Mouse (Mus musculus) spleen, adult 18-20 months (tissue): ENCODE data around the gene Fam83g.

Experiments used
- DNase-seq, 2 experiments: peaks; one replicate each; pipeline ENCODE4 v3.0.0; 2022; ENCODE audit warnings: mixed read lengths in 2 of 2

Fam83g gene

GRCm38 (mm10) chr11:61674839-61675159, 9.1 kb upstream of the Fam83g start:
- DNase-seq: no peak

GRCm38 (mm10) chr11:61675332-61675731, 8.6 kb upstream of the Fam83g start:
- no peak for DNase-seq

- DNase-seq: no peak
Observed at GRCm38 (mm10) chr11:61676216-61676854, 7.6 kb upstream of the Fam83g start.

- no peak for DNase-seq
Observed at GRCm38 (mm10) chr11:61677709-61678108, 6.2 kb upstream of the Fam83g start.

GRCm38 (mm10) chr11:61679091-61679866, 4.6 kb upstream of the Fam83g start:
- no peak for DNase-seq

- DNase-seq: no peak
Observed at GRCm38 (mm10) chr11:61685119-61685725, 1.3 kb downstream of the Fam83g start.

- no peak for DNase-seq
Observed at GRCm38 (mm10) chr11:61686141-61686540, 2.2 kb downstream of the Fam83g start.

GRCm38 (mm10) chr11:61686906-61687453, 3.1 kb downstream of the Fam83g start:
- DNase-seq: no peak

- no peak for DNase-seq
Observed at GRCm38 (mm10) chr11:61687595-61687994, 3.7 kb downstream of the Fam83g start.

- DNase-seq: no peak
Observed at GRCm38 (mm10) chr11:61692996-61693395, 9.1 kb downstream of the Fam83g start.

- DNase-seq: no peak
Observed at GRCm38 (mm10) chr11:61698852-61699251, 15.0 kb downstream of the Fam83g start.

- no peak for DNase-seq
Observed at GRCm38 (mm10) chr11:61699460-61699859, 15.6 kb downstream of the Fam83g start.

GRCm38 (mm10) chr11:61699933-61700332, 16.0 kb downstream of the Fam83g start:
- DNase-seq: no peak

GRCm38 (mm10) chr11:61701696-61702095, 17.8 kb downstream of the Fam83g start:
- DNase-seq: no peak

GRCm38 (mm10) chr11:61702494-61702893, 18.6 kb downstream of the Fam83g start:
- DNase-seq: no peak

- no peak for DNase-seq
Observed at GRCm38 (mm10) chr11:61705581-61705980, 21.7 kb downstream of the Fam83g start.

GRCm38 (mm10) chr11:61706232-61706631, 22.3 kb downstream of the Fam83g start:
- DNase-seq: no peak

GRCm38 (mm10) chr11:61708928-61709327, 25.0 kb downstream of the Fam83g start:
- DNase-seq: no peak

GRCm38 (mm10) chr11:61713157-61713855, 29.4 kb downstream of the Fam83g start:
- no peak for DNase-seq

GRCm38 (mm10) chr11:61714346-61715117, 30.6 kb downstream of the Fam83g start:
- DNase-seq: peak; percentile 24 to 54

- no peak for DNase-seq
Observed at GRCm38 (mm10) chr11:61715130-61715529, 31.2 kb downstream of the Fam83g start.

GRCm38 (mm10) chr11:61717990-61718389, 34.1 kb downstream of the Fam83g start:
- no peak for DNase-seq
